Mouse (Mus musculus): ENCODE measurements around the gene Shb. TPM values are rescaled to one million over a fixed set of nuclear protein-coding genes. Genes with fewer than 3 reads are reported as not detected.

Shb gene
- total and polyA plus RNA-seq, 3 experiments = 7.7 to 15.5 (median 8.6) TPM

- Histone ChIP-seq H3K36me3 (replicated peaks in 1 of 2; ENCODE audit: control insufficient read depth in 1 of 2, insufficient read depth in 1 of 2, low read length in 1 of 2) (peaks cover 0 to 31% of the 10 kb centered on the region in 2 experiments), H3K79me2 (replicated peaks; ENCODE audit: control insufficient read depth, extremely low read depth, insufficient read depth, poor library complexity, severe bottlenecking) (no peaks in the 10 kb centered on the region), H3K27ac (ENCODE audit: insufficient read depth, low read depth) (peak overlapping the region; percentile 86), H3K27me3 (replicated peaks) (no peaks in the 10 kb centered on the region), H3K4me1 (ENCODE audit: control insufficient read depth in 1 of 2, insufficient read depth in 2 of 2) (peaks cover 34 to 90% of the 10 kb centered on the region in 2 experiments), H3K9me3 (replicated peaks; ENCODE audit: low read length) (no peaks in the 10 kb centered on the region), H3K4me2 (ENCODE audit: insufficient read depth, low read depth, poor library complexity, severe bottlenecking) (peak overlapping the region; percentile 39), H3K9ac (ENCODE audit: insufficient read depth, low read depth) (peak overlapping the region; percentile 67), H3K4me3 (replicated peaks in 1 of 3; ENCODE audit: low read depth in 2 of 3, low read length in 2 of 3, poor library complexity in 1 of 3) (peak overlapping the region in 2 of 3 experiments; percentile 34 to 42)
- dilution Hi-C loops (cut with MboI; ENCODE audit: extremely low pct_ligation_motif_present, extremely low pct_unique_long_range_greater_than_20kb, low sequenced_read_pairs) = no loop called here
- in situ Hi-C loops (cut with MboI; ENCODE audit: low pct_ligation_motif_present, low pct_unique_long_range_greater_than_20kb, low sequenced_read_pairs) = no loop called here
- DNase-seq (ENCODE audit: extremely low read depth) = peak; percentile 79
- TF ChIP-seq POLR2AphosphoS2 (IDR thresholded peaks at IDR 0.05; ENCODE audit: low read depth, low read length) (no peak), HCFC1 (IDR thresholded peaks at IDR 0.05; ENCODE audit: low read depth, low read length) (no peak), PAX5 (IDR thresholded peaks at IDR 0.05; ENCODE audit: low read length) (no peak), CTCF (conservative IDR thresholded peaks at IDR 0.05 in 1 of 2, IDR thresholded peaks at IDR 0.05 in 1 of 2; ENCODE audit: low read depth in 2 of 2, low read length in 2 of 2) (no peak), NELFE (IDR thresholded peaks at IDR 0.05; ENCODE audit: low read depth, low read length) (0 out of 2 replicates have a peak, but pooled peaks have one; percentile 47), KAT2A (IDR thresholded peaks at IDR 0.05; ENCODE audit: insufficient replicate concordance, low read length) (no peak), RCOR1 (conservative IDR thresholded peaks at IDR 0.05; ENCODE audit: low read depth, low read length) (0 out of 2 replicates have a peak, but pooled peaks have one; percentile 28), CHD2 (IDR thresholded peaks at IDR 0.05; ENCODE audit: low read length) (0 out of 2 replicates have a peak, but pooled peaks have one; percentile 20), MEF2A (IDR thresholded peaks at IDR 0.05; ENCODE audit: borderline replicate concordance, low read depth, low read length) (0 out of 2 replicates have a peak, but pooled peaks have one; percentile 38), MAFK (IDR thresholded peaks at IDR 0.05; ENCODE audit: insufficient replicate concordance, low read length) (no peak), ZKSCAN1 (IDR thresholded peaks at IDR 0.05; ENCODE audit: borderline replicate concordance, low read depth, low read length) (no peak), USF2 (conservative IDR thresholded peaks at IDR 0.05; ENCODE audit: low read depth, low read length) (no peak), MAZ (IDR thresholded peaks at IDR 0.05; ENCODE audit: low read depth, low read length) (no peak), RAD21 (IDR thresholded peaks at IDR 0.05; ENCODE audit: low read depth, low read length) (no peak), USF1 (IDR thresholded peaks at IDR 0.05; ENCODE audit: low read depth, low read length) (no peak), EP300 (IDR thresholded peaks at IDR 0.05; ENCODE audit: low read length) (peak; percentile 33; the same call in 1 of the 2 replicates), GABPA (IDR thresholded peaks at IDR 0.05; ENCODE audit: insufficient replicate concordance, low read depth, low read length) (no peak), MAX (IDR thresholded peaks at IDR 0.05; ENCODE audit: low read length) (peak; percentile 73; the same call in 1 of the 2 replicates), POLR2A (IDR thresholded peaks at IDR 0.05; ENCODE audit: low read depth, low read length) (no peak), ZC3H11A (IDR thresholded peaks at IDR 0.05; ENCODE audit: low read depth, low read length) (no peak), NRF1 (IDR thresholded peaks at IDR 0.05; ENCODE audit: low read depth, low read length) (no peak), ZNF384 (IDR thresholded peaks at IDR 0.05; ENCODE audit: low read depth, low read length) (no peak), ZMIZ1 (IDR thresholded peaks at IDR 0.05; ENCODE audit: low read depth, low read length) (no peak), ELF1 (IDR thresholded peaks at IDR 0.05; ENCODE audit: low read depth, low read length) (peak; percentile 13; the same call in 1 of the 2 replicates), E2F4 (IDR thresholded peaks at IDR 0.05; ENCODE audit: insufficient replicate concordance, low read depth, low read length) (no peak), CHD1 (IDR thresholded peaks at IDR 0.05; ENCODE audit: low read depth, low read length) (peak; percentile 38; the same call in 1 of the 2 replicates), TCF12 (IDR thresholded peaks at IDR 0.05; ENCODE audit: low read depth, low read length) (peak; percentile 6; the same call in 1 of the 2 replicates), UBTF (IDR thresholded peaks at IDR 0.05; ENCODE audit: low read depth, low read length) (no peak), TBP (conservative IDR thresholded peaks at IDR 0.05; ENCODE audit: low read depth, low read length) (0 out of 2 replicates have a peak, but pooled peaks have one; percentile 20), BHLHE40 (IDR thresholded peaks at IDR 0.05; ENCODE audit: low read depth, low read length) (no peak), IRF4 (IDR thresholded peaks at IDR 0.05; ENCODE audit: low read depth, low read length) (0 out of 2 replicates have a peak, but pooled peaks have one; percentile 9), MXI1 (IDR thresholded peaks at IDR 0.05; ENCODE audit: low read depth, low read length) (peak; percentile 71; the same call in 1 of the 2 replicates), JUN (IDR thresholded peaks at IDR 0.05; ENCODE audit: insufficient read depth, low read depth, low read length) (no peak), SMC3 (IDR thresholded peaks at IDR 0.05; ENCODE audit: low read depth, low read length) (no peak), ETS1 (conservative IDR thresholded peaks at IDR 0.05; ENCODE audit: low read depth, low read length) (no peak; the same call in 1 of the 2 replicates), MYC (IDR thresholded peaks at IDR 0.05; ENCODE audit: low read depth, low read length) (peak; percentile 76), JUND (conservative IDR thresholded peaks at IDR 0.05; ENCODE audit: low read depth, low read length) (0 out of 2 replicates have a peak, but pooled peaks have one; percentile 13), SIN3A (IDR thresholded peaks at IDR 0.05; ENCODE audit: low read length) (peak; percentile 53)
Observed at GRCm38 (mm10) chr4:45499081-45499480, 33.2 kb downstream of the Shb start.

All from CH12.LX (cell line).